Mouse (Mus musculus) testis, adult 2 months (tissue): Measurements from ENCODE around the gene Pgap3.

Source experiments
- CTCF ChIP-seq: fragments of 200-500 bp; IDR thresholded peaks from 2 replicates; pipeline ENCODE4 v1.5.1; 2012; ENCODE audit warnings: low read depth, mild to moderate bottlenecking, inconsistent platforms, low read length, moderate library complexity; ENCODE audit not compliant: control insufficient read depth, insufficient read depth, insufficient replicate concordance
- POLR2A ChIP-seq: fragments of 200-500 bp; IDR thresholded peaks from 2 replicates; pipeline ENCODE4 v1.6.1; 2012; ENCODE audit warnings: low read depth, mild to moderate bottlenecking, inconsistent platforms, low read length, moderate library complexity; ENCODE audit not compliant: control insufficient read depth

- no peak for TF ChIP-seq CTCF
- TF ChIP-seq POLR2A, result no peak
These were observed 13.7 kb downstream of the Pgap3 start for GRCm38 (mm10) chr11:98386596-98386995.
